Mouse (Mus musculus) lung, postnatal 0 days (tissue): ENCODE results near the gene Adcy10. TPM values are rescaled to one million over a fixed set of nuclear protein-coding genes. Genes with fewer than 3 reads are reported as not detected.
A peak's percentile ranks its signal among the peaks of the same experiment; 100 is the strongest.

Experiments used
- ATAC-seq: fragments of 200-750 bp; cut with Nextera tagmentation; 2 replicates; pipeline ENCODE4 v1.8.0; 2017; ENCODE audit warnings: moderate library complexity
- DNase-seq: peaks from one replicate; pipeline ENCODE4 v3.0.0-alpha.2; 2016; ENCODE audit warnings: low spot score
- H3K27ac ChIP-seq: fragments of 300-500 bp; sonication (generic); 2 replicates; pipeline ENCODE4 v1.5.1; 2014; ENCODE audit warnings: antibody characterized with exemption, mild to moderate bottlenecking, low read length, mixed read lengths
- H3K27me3 ChIP-seq: fragments of 300-500 bp; sonication (generic); replicated peaks from 2 replicates; pipeline ENCODE4 v1.6.1; 2014; ENCODE audit warnings: low read length, mixed read lengths; ENCODE audit not compliant: insufficient read depth
- H3K36me3 ChIP-seq: fragments of 300-500 bp; sonication (generic); 2 replicates; pipeline ENCODE4 v1.6.1; 2014; ENCODE audit warnings: low read length, mixed read lengths; ENCODE audit not compliant: insufficient read depth
- H3K4me1 ChIP-seq: fragments of 300-500 bp; sonication (generic); 2 replicates; pipeline ENCODE4 v1.6.1; 2014; ENCODE audit warnings: antibody characterized with exemption, low read depth, low read length, mixed read lengths; ENCODE audit not compliant: insufficient read depth
- H3K4me2 ChIP-seq: fragments of 300-500 bp; sonication (generic); replicated peaks from 2 replicates; pipeline ENCODE4 v1.6.1; 2014; ENCODE audit warnings: low read depth, mild to moderate bottlenecking, low read length, moderate library complexity, mixed read lengths
- H3K4me3 ChIP-seq: fragments of 300-500 bp; sonication (generic); 2 replicates; pipeline ENCODE4 v1.5.1; 2014; ENCODE audit warnings: low read depth, low read length
- H3K9ac ChIP-seq: fragments of 300-500 bp; sonication (generic); replicated peaks from 2 replicates; pipeline ENCODE4 v1.6.1; 2014; ENCODE audit warnings: low read depth, mild to moderate bottlenecking
- H3K9me3 ChIP-seq: fragments of 300-500 bp; sonication (generic); 2 replicates; pipeline ENCODE4 v1.6.1; 2016; ENCODE audit warnings: low read length, mixed read lengths
- CTCF ChIP-seq: IDR thresholded peaks from 2 replicates; pipeline ENCODE4 v1.5.1; 2016; ENCODE audit warnings: antibody characterized with exemption, mild to moderate bottlenecking
- EP300 ChIP-seq: IDR thresholded peaks from 2 replicates; pipeline ENCODE4 v1.6.1; 2016; ENCODE audit warnings: antibody characterized with exemption, mild to moderate bottlenecking, control low read depth
- WGBS: fragments of 180-500 bp; shearing (Covaris S2); extraction: QIAGEN DNeasy Blood & Tissue Kit; methylation state at CpG from one replicate; pipeline ENCODE4 v1.1.7; 2014; 5-methylcytosine and 5-hydroxymethylcytosine counted together
- polyA plus RNA-seq: library from polyadenylated mRNA; unstranded; fragments of >200 nt; fragmentation: Nextera tagmentation; extraction: Ambion mirVana; gene quantifications from 2 replicates; pipeline ENCODE4 v1.2.1, GENCODE M21; 2015

Gene Adcy10
- polyA plus RNA-seq, 1 experiment from 2014 or later: not detected

- Histone ChIP-seq H3K27ac (no peak overlapping the region), H3K4me1 (peaks cover 6% of the 10 kb centered on the region; the same call in 1 of the 2 replicates)
- 88% methylated on average over 3 of the region's 3 CpGs for WGBS
These were observed 96.3 kb downstream of the Adcy10 start for GRCm38 (mm10) chr1:165581255-165581654.

DNA sequence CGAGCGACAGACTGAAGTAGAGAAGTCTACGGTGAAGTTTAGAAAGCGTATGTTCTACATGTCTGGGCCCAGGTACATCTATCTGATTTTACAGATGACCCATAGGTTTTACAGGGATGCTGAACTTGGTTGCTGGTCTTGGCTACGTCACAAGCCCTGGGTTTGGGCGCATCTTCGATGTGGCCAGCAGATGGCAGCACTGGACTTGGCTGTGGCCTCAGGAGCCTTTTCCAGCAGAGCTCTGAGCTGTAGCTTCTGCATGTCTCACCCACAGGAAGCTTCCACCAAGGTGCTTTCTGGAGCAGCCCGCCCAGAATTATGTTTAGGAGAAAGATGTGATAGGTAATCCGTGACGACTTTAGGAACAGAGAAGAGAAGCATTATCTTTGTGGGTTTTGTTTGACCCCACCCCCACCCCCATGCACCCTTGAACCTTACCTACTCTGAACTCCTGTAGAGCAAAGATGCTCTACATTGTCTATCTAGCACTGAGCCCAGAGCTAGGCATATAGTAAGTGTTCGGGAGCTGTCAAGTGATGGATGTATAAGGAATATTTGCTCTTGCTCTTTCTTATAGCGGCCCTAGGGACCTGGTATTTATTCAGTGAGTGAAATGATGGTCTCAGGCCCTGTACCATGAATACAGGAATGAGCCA is 98.7 kb downstream of the Adcy10 start:
- Histone ChIP-seq H3K4me1 (peaks cover 11% of the 10 kb centered on the region), H3K4me3 (no peak overlapping the region), H3K9ac (no peak overlapping the region), H3K27me3 (no peaks in the 10 kb centered on the region), H3K27ac (no peak overlapping the region), H3K4me2 (no peak overlapping the region), H3K9me3 (no peaks in the 10 kb centered on the region), H3K36me3 (no peaks in the 10 kb centered on the region)
- 26% methylated on average over 12 of the region's 12 CpGs for WGBS
- TF ChIP-seq CTCF: peak; percentile 99
- TF ChIP-seq EP300: no peak
- DNase-seq: peak; percentile 92
- ATAC-seq: peak; percentile 67

More at GRCm38 (mm10) chr1:165581255-165581654, 96.3 kb downstream of the Adcy10 start:
- ATAC-seq: no peak
- H3K27me3 ChIP-seq: no peaks in the 10 kb centered on the region
- H3K9ac ChIP-seq: no peak overlapping the region
- no peak for DNase-seq
- TF ChIP-seq EP300: no peak
- no peak for TF ChIP-seq CTCF
- no peaks in the 10 kb centered on the region for H3K9me3 ChIP-seq
- no peak overlapping the region for H3K4me3 ChIP-seq
- H3K36me3 ChIP-seq: no peaks in the 10 kb centered on the region
- no peak overlapping the region for H3K4me2 ChIP-seq

DNA sequence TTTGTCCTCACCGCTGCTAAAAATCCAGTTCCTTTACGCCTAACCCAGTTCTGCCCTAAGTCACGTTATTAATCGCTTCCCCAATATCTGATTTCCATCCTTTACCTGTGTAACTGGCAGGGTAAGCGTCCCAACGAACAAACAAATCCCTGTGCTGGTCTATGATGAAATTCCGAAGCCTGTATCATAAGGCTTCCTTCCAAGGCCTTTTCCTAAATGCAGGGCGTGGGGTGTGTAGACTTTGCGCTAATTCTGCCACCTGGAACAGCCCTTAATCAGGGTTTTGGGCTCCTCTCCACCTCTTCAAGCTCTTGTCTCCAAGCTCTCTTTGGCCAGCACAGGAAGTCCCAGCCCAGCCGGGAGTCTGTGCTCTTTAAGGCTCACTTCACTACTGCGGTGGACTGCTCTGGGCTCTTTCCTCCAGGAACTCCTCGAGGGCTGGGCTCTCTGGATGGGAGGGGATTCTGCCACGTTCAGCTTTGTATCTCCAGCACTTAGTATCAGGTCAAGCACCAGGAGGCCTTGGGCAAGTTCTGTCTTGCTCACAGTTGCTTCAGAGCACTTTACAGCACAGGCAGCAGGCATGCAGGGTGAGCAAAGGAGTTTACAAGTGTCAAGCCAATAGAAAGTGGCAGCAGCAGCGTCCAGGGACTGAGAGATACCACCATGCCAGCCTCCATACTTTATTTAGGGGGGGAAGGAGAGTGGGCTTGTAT is 100.6 kb downstream of the Adcy10 start:
- peak overlapping the region; percentile 38; the same call in 1 of the 2 replicates for H3K27ac ChIP-seq
- ATAC-seq (peak; percentile 20; the same call in 1 of the 2 replicates), DNase-seq (peak; percentile 52)
- peaks cover 11% of the 10 kb centered on the region for H3K4me1 ChIP-seq
- no peak overlapping the region for H3K9ac ChIP-seq
- no peaks in the 10 kb centered on the region for H3K9me3 ChIP-seq
- TF ChIP-seq CTCF: no peak
- TF ChIP-seq EP300: no peak
- no peaks in the 10 kb centered on the region for H3K36me3 ChIP-seq
- H3K27me3 ChIP-seq: no peaks in the 10 kb centered on the region
- no peak overlapping the region for H3K4me2 ChIP-seq
- no peak overlapping the region for H3K4me3 ChIP-seq
- 53% methylated on average over 14 of the region's 14 CpGs for WGBS

DNA sequence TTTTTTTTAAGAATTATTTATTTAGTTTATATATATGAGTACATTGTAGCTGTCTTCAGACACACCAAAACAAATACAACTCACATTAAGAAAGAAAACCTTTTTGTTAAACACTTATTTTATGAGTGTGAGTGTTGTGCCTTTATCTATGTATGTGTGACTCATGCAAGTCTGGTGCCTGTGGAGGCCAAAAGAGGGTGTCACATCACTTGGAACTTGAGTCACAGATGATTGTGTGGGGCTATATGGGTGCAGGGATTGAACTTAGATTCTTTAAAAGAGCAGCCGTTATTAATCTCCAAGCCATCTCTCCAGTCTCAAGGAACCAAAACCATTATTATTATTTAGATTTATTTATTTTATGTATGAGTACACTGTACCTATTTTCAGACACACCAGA is 101.4 kb downstream of the Adcy10 start:
- Histone ChIP-seq H3K9me3 (no peaks in the 10 kb centered on the region), H3K27ac (no peak overlapping the region), H3K9ac (no peak overlapping the region), H3K27me3 (no peaks in the 10 kb centered on the region), H3K4me2 (no peak overlapping the region), H3K4me1 (peaks cover 11% of the 10 kb centered on the region), H3K36me3 (no peaks in the 10 kb centered on the region), H3K4me3 (no peak overlapping the region)
- no peak for ATAC-seq
- no peak for TF ChIP-seq CTCF
- no peak for TF ChIP-seq EP300
- 88% methylated on average over 1 of the region's 1 CpGs for WGBS
- DNase-seq: no peak

DNA sequence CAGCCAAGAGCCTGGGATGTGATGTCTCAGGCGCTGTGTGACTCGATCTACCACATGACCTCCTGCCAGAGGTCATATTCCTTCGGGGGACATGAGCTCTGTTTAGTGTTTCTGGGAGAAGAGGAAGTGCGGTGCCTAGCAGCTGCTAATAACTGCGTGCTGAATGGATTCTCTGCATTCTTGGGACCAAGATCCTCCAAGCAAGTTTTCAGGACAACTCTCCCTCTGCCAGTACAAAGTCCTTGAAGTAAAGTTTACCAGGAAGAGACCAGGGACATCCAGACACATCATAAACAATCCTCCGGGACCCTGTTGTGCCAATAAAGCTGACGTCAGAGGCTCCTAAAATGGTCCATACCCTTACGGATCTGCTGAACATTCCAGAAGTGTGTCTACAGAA is 102.9 kb downstream of the Adcy10 start:
- Histone ChIP-seq H3K27ac (peak overlapping the region; percentile 49), H3K9ac (no peak overlapping the region), H3K4me2 (no peak overlapping the region), H3K27me3 (no peaks in the 10 kb centered on the region), H3K36me3 (peaks cover 3% of the 10 kb centered on the region; the same call in 1 of the 2 replicates), H3K4me3 (no peak overlapping the region), H3K9me3 (no peaks in the 10 kb centered on the region), H3K4me1 (peaks cover 11% of the 10 kb centered on the region)
- ATAC-seq (peak; percentile 30), DNase-seq (peak; percentile 69)
- no peak; the same call in 1 of the 2 replicates for TF ChIP-seq EP300
- TF ChIP-seq CTCF: no peak
- WGBS: 36% methylated on average over 8 of the region's 8 CpGs

- no peak overlapping the region for H3K9ac ChIP-seq
- H3K9me3 ChIP-seq: no peaks in the 10 kb centered on the region
- peaks cover 3% of the 10 kb centered on the region; the same call in 1 of the 2 replicates for H3K36me3 ChIP-seq
- no peak overlapping the region for H3K4me3 ChIP-seq
- H3K27ac ChIP-seq: peak overlapping the region; percentile 70
- TF ChIP-seq CTCF: no peak; the same call in 1 of the 2 replicates
- TF ChIP-seq EP300: 0 out of 2 replicates have a peak, but pooled peaks have one; percentile 11
- ATAC-seq (peak; percentile 81), DNase-seq (peak; percentile 83)
- H3K27me3 ChIP-seq: no peaks in the 10 kb centered on the region
- no peak overlapping the region for H3K4me2 ChIP-seq
- peaks cover 11% of the 10 kb centered on the region for H3K4me1 ChIP-seq
- 21% methylated on average over 10 of the region's 10 CpGs for WGBS
These were observed 104.5 kb downstream of the Adcy10 start for GRCm38 (mm10) chr1:165589280-165590048.
